Comparison of ENCODE assay signal across 15 mouse cellular contexts in genomic region chr17:30804955-30805354, GRCm38 (mm10).
DNase-seq lines count a peak whose midpoint lies in the region; ATAC-seq and TF ChIP-seq lines count a peak whose summit lies in the region.
"Had no signal": no experiment of that assay in that cellular context is flagged by ENCODE, and none has a peak within 500 bp of the region (broad histone marks: within the 10 kb centered on the region; RNA-seq: fewer than 3 reads in every experiment).

No protein-coding gene starts in this region.

- H3K27ac ChIP-seq in layer of hippocampus, adult 2 months = peak overlapping the region; percentile 49
- H3K27ac ChIP-seq in forebrain, embryonic 14.5 days (ENCODE audit: low read depth, low read length) = peak overlapping the region; percentile 69; the same call in 1 of the 2 replicates
- peak overlapping the region; percentile 82 for H3K27ac ChIP-seq in hindbrain, embryonic 13.5 days
- peak overlapping the region; percentile 79 for H3K27ac ChIP-seq in midbrain, embryonic 14.5 days (replicated peaks; ENCODE audit: low read depth, low read length)
- H3K27ac ChIP-seq: heart, embryonic 13.5 days; kidney, embryonic 15.5 days; limb, embryonic 10.5 days; liver, embryonic 13.5 days; neural tube, embryonic 12.5 days; stomach, embryonic 15.5 days had no signal

- intact Hi-C loops in gastrocnemius, postnatal 36 days (cut with DNase I) = no loop called here

- peak in 1 of 2 experiments; percentile 43 for DNase-seq in layer of hippocampus, adult 2 months (ENCODE audit: low spot score in 2 of 2)
- DNase-seq in layer of hippocampus, adult 9-11 months = no peak
- DNase-seq in forebrain, embryonic 14.5 days (ENCODE audit: low spot score) = peak; percentile 67
- DNase-seq in midbrain, embryonic 14.5 days = peak; percentile 54
- DNase-seq in heart, postnatal 4 days = no peak
- DNase-seq in gastrocnemius, postnatal 36 days = no peak
- DNase-seq: cerebellum, adult 11 months; liver, embryonic 13.5 days had no signal

- peak; percentile 55; the same call in 1 of the 2 replicates for ATAC-seq in forebrain, embryonic 14.5 days
- ATAC-seq in hindbrain, embryonic 13.5 days (ENCODE audit: low FRiP score) = peak; percentile 32; the same call in 1 of the 2 replicates
- no peak for ATAC-seq in midbrain, embryonic 14.5 days (ENCODE audit: low FRiP score, low TSS enrichment)
- ATAC-seq in granulocyte monocyte progenitor cell, adult 5-6 weeks (replicated peaks; ENCODE audit: poor library complexity, severe bottlenecking) = no peak

- H3K4me3 ChIP-seq in layer of hippocampus, adult 2 months = no peak overlapping the region
- no peak overlapping the region for H3K4me3 ChIP-seq in forebrain, embryonic 14.5 days (ENCODE audit: low read depth, low read length)
- H3K4me3 ChIP-seq in hindbrain, embryonic 13.5 days = no peak overlapping the region
- no peak overlapping the region for H3K4me3 ChIP-seq in midbrain, embryonic 14.5 days (replicated peaks; ENCODE audit: low read depth, low read length)
- H3K4me3 ChIP-seq: heart, embryonic 13.5 days; kidney, embryonic 15.5 days; limb, embryonic 10.5 days; liver, embryonic 13.5 days; neural tube, embryonic 12.5 days; stomach, embryonic 15.5 days had no signal

- H3K4me1 ChIP-seq in forebrain, embryonic 14.5 days (ENCODE audit: control insufficient read depth, insufficient read depth, low read length) = peaks cover 20% of the 10 kb centered on the region
- H3K4me1 ChIP-seq in hindbrain, embryonic 13.5 days (replicated peaks) = peaks cover 50% of the 10 kb centered on the region
- H3K4me1 ChIP-seq in midbrain, embryonic 14.5 days (ENCODE audit: control insufficient read depth, insufficient read depth, low read length) = peaks cover 38% of the 10 kb centered on the region
- H3K4me1 ChIP-seq: kidney, embryonic 15.5 days; liver, embryonic 13.5 days; stomach, embryonic 15.5 days had no signal

- H3K9me3 ChIP-seq in forebrain, embryonic 14.5 days (replicated peaks; ENCODE audit: control insufficient read depth, low read length) = no peaks in the 10 kb centered on the region
- H3K9me3 ChIP-seq in hindbrain, embryonic 13.5 days = no peaks in the 10 kb centered on the region
- no peaks in the 10 kb centered on the region for H3K9me3 ChIP-seq in midbrain, embryonic 14.5 days (ENCODE audit: control insufficient read depth, low read length)
- H3K9me3 ChIP-seq: heart, embryonic 13.5 days; kidney, embryonic 15.5 days; limb, embryonic 10.5 days; liver, embryonic 13.5 days; neural tube, embryonic 12.5 days; stomach, embryonic 15.5 days had no signal

- H3K36me3 ChIP-seq in forebrain, embryonic 14.5 days (ENCODE audit: control insufficient read depth, insufficient read depth, low read length) = no peaks in the 10 kb centered on the region
- no peaks in the 10 kb centered on the region for H3K36me3 ChIP-seq in hindbrain, embryonic 13.5 days
- H3K36me3 ChIP-seq in midbrain, embryonic 14.5 days (ENCODE audit: control insufficient read depth, insufficient read depth, low read length) = no peaks in the 10 kb centered on the region
- H3K36me3 ChIP-seq: heart, embryonic 13.5 days; kidney, embryonic 15.5 days; limb, embryonic 10.5 days; liver, embryonic 13.5 days; neural tube, embryonic 12.5 days; stomach, embryonic 15.5 days had no signal

- H3K9ac ChIP-seq in forebrain, embryonic 14.5 days (ENCODE audit: low read length) = peak overlapping the region; percentile 29; the same call in 1 of the 2 replicates
- H3K9ac ChIP-seq in hindbrain, embryonic 13.5 days = no peak overlapping the region; the same call in 1 of the 2 replicates
- H3K9ac ChIP-seq in midbrain, embryonic 14.5 days (replicated peaks; ENCODE audit: low read length) = no peak overlapping the region
- H3K9ac ChIP-seq: heart, embryonic 13.5 days; kidney, embryonic 15.5 days; liver, embryonic 13.5 days; neural tube, embryonic 12.5 days; stomach, embryonic 15.5 days had no signal

- no peaks in the 10 kb centered on the region for H3K27me3 ChIP-seq in forebrain, embryonic 14.5 days (replicated peaks; ENCODE audit: control insufficient read depth, insufficient read depth, low read length)
- H3K27me3 ChIP-seq in hindbrain, embryonic 13.5 days = no peaks in the 10 kb centered on the region
- H3K27me3 ChIP-seq in midbrain, embryonic 14.5 days (ENCODE audit: control insufficient read depth, insufficient read depth, low read length) = no peaks in the 10 kb centered on the region
- H3K27me3 ChIP-seq: heart, embryonic 13.5 days; liver, embryonic 13.5 days; neural tube, embryonic 12.5 days; stomach, embryonic 15.5 days had no signal

- TF ChIP-seq CTCF in layer of hippocampus, adult 2 months (conservative IDR thresholded peaks at IDR 0.05) = no peak

- 0 out of 2 replicates have a peak overlapping the region, but pooled peaks have one; percentile 20 for H3K4me2 ChIP-seq in forebrain, embryonic 14.5 days (ENCODE audit: low read length)
- H3K4me2 ChIP-seq in hindbrain, embryonic 13.5 days = no peak overlapping the region
- H3K4me2 ChIP-seq in midbrain, embryonic 14.5 days (ENCODE audit: low read length) = no peak overlapping the region; the same call in 1 of the 2 replicates
- H3K4me2 ChIP-seq: heart, embryonic 13.5 days; kidney, embryonic 15.5 days; liver, embryonic 13.5 days; stomach, embryonic 15.5 days had no signal

- WGBS in forebrain, embryonic 14.5 days = 25% methylated on average over 8 of the region's 8 CpGs
- 20% methylated on average over 8 of the region's 8 CpGs for WGBS in hindbrain, embryonic 13.5 days
- 8% methylated on average over 8 of the region's 8 CpGs for WGBS in midbrain, embryonic 14.5 days

Comparison
In these comparisons a context has a peak if more than half of its experiments do, and no peak if none do; other contexts are left out.
1. DNase-seq: peak in forebrain, embryonic 14.5 days (single experiment) and midbrain, embryonic 14.5 days (single experiment); none in layer of hippocampus, adult 9-11 months (single experiment), heart, postnatal 4 days (single experiment) and gastrocnemius, postnatal 36 days (0 of 2).
2. ATAC-seq: peak in forebrain, embryonic 14.5 days (single experiment) and hindbrain, embryonic 13.5 days (single experiment); none in midbrain, embryonic 14.5 days (single experiment) and granulocyte monocyte progenitor cell, adult 5-6 weeks (single experiment).
3. Peak in every context shown above with its lines, with median percentiles within 50 percentile points of each other: H3K27ac ChIP-seq.